Mouse (Mus musculus) C2C12 (cell line): ENCODE measurements around the gene Tgm5. TPM values are rescaled to one million over a fixed set of nuclear protein-coding genes. Genes with fewer than 3 reads are reported as not detected.

ENCODE experiments used
- H3K27me3 ChIP-seq: one replicate; pipeline ENCODE4 v1.6.1; 2011; ENCODE audit not compliant: control insufficient read depth, insufficient read depth, insufficient read length
- H3K36me3 ChIP-seq: one replicate; pipeline ENCODE4 v1.6.1; 2011; ENCODE audit not compliant: control insufficient read depth, insufficient read depth
- H3K4me3 ChIP-seq: one replicate; pipeline ENCODE4 v1.5.1; 2011; ENCODE audit warnings: mild to moderate bottlenecking, control low read depth; ENCODE audit not compliant: poor library complexity, insufficient read depth, severe bottlenecking
- H3K79me2 ChIP-seq: one replicate; pipeline ENCODE4 v1.6.1; 2011; ENCODE audit not compliant: control insufficient read depth, insufficient read depth
- H3K79me3 ChIP-seq: one replicate; pipeline ENCODE4 v1.6.1; 2011; ENCODE audit warnings: low read depth, control low read depth
- H3ac ChIP-seq: one replicate; pipeline ENCODE3; 2011; ENCODE audit warnings: low read depth; ENCODE audit not compliant: control insufficient read depth, insufficient read length
- CEBPB ChIP-seq: IDR thresholded peaks from one replicate; pipeline ENCODE4 v1.6.1; 2011; ENCODE audit warnings: low read depth, mild to moderate bottlenecking, control low read depth, moderate library complexity
- CTCF ChIP-seq: IDR thresholded peaks from one replicate; pipeline ENCODE4 v1.5.1; 2011; ENCODE audit not compliant: control insufficient read depth, insufficient read depth, insufficient read length
- FOSL1 ChIP-seq: IDR thresholded peaks from one replicate; pipeline ENCODE4 v1.8.0; 2011; ENCODE audit warnings: mild to moderate bottlenecking, low read length; ENCODE audit not compliant: poor library complexity, insufficient read depth, severe bottlenecking
- MAX ChIP-seq: IDR thresholded peaks from one replicate; pipeline ENCODE4 v1.6.1; 2011; ENCODE audit warnings: mild to moderate bottlenecking, control low read depth
- MYOD1 ChIP-seq: IDR thresholded peaks from one replicate; pipeline ENCODE4 v1.6.1; 2011; ENCODE audit warnings: low read depth; ENCODE audit not compliant: control insufficient read depth, insufficient read length
- MYOG ChIP-seq: IDR thresholded peaks from one replicate; pipeline ENCODE4 v1.6.1; 2011; ENCODE audit not compliant: control insufficient read depth, insufficient read length; ENCODE audit errors: extremely low read depth
- USF1 ChIP-seq: IDR thresholded peaks from one replicate; pipeline ENCODE4 v1.6.1; 2011; ENCODE audit warnings: low read depth, mild to moderate bottlenecking, control low read depth, moderate library complexity
- polyA plus RNA-seq: library from polyadenylated mRNA; unstranded; fragments of >200 nt; fragmentation: generic; extraction: Trizol; gene quantifications from one replicate; pipeline ENCODE4 v1.2.1, GENCODE M21; 2012; ENCODE audit warnings: missing spikeins

The Tgm5 gene
- polyA plus RNA-seq, 1 experiment, result 0.13 TPM

- no peaks in the 10 kb centered on the region for H3K79me2 ChIP-seq
- H3K36me3 ChIP-seq, result no peaks in the 10 kb centered on the region
- H3K4me3 ChIP-seq, result no peak within 1 kb of the TSS
- peaks cover 4% of the 10 kb centered on the region for H3K27me3 ChIP-seq
- H3ac ChIP-seq, result no peak within 1 kb of the TSS
- H3K79me3 ChIP-seq, result no peaks in the 10 kb centered on the region
- TF ChIP-seq CEBPB, result no peak
- TF ChIP-seq USF1, result no peak
- TF ChIP-seq MYOG, result no peak
- no peak for TF ChIP-seq MYOD1
- no peak for TF ChIP-seq MAX
- TF ChIP-seq CTCF, result no peak
- TF ChIP-seq FOSL1, result no peak
These were observed 48.8 kb downstream of the Tgm5 start, which contains the start of gene Epb42 for GRCm38 (mm10) chr2:121036733-121037341. Gene Epb42 (minus strand): TSS chr2:121037072.

- peaks cover 21% of the 10 kb centered on the region for H3K27me3 ChIP-seq
- H3K79me3 ChIP-seq, result no peaks in the 10 kb centered on the region
- TF ChIP-seq MYOD1 (no peak), FOSL1 (no peak), USF1 (no peak), CTCF (no peak), CEBPB (no peak), MYOG (no peak), MAX (no peak)
- H3K36me3 ChIP-seq, result no peaks in the 10 kb centered on the region
- no peak overlapping the region for H3K4me3 ChIP-seq
- no peak overlapping the region for H3ac ChIP-seq
- no peaks in the 10 kb centered on the region for H3K79me2 ChIP-seq
These were observed 62.7 kb downstream of the Tgm5 start for GRCm38 (mm10) chr2:121022918-121023317.

GRCm38 (mm10) chr2:121017151-121017550 is 68.5 kb downstream of the Tgm5 start:
- Histone ChIP-seq H3ac (no peak overlapping the region), H3K4me3 (no peak overlapping the region), H3K79me3 (no peaks in the 10 kb centered on the region), H3K79me2 (no peaks in the 10 kb centered on the region), H3K36me3 (peaks cover 10% of the 10 kb centered on the region), H3K27me3 (no peaks in the 10 kb centered on the region)
- TF ChIP-seq CTCF (no peak), MYOG (no peak), USF1 (no peak), FOSL1 (no peak), CEBPB (no peak), MYOD1 (no peak), MAX (no peak)

- H3K4me3 ChIP-seq, result no peak overlapping the region
- TF ChIP-seq MAX, result no peak
- TF ChIP-seq FOSL1, result no peak
- no peak for TF ChIP-seq CEBPB
- no peak for TF ChIP-seq CTCF
- no peaks in the 10 kb centered on the region for H3K79me3 ChIP-seq
- peaks cover 13% of the 10 kb centered on the region for H3K36me3 ChIP-seq
- H3ac ChIP-seq, result no peak overlapping the region
- no peaks in the 10 kb centered on the region for H3K27me3 ChIP-seq
- no peaks in the 10 kb centered on the region for H3K79me2 ChIP-seq
These were observed 69.4 kb downstream of the Tgm5 start for GRCm38 (mm10) chr2:121016226-121016625.

- H3K27me3 ChIP-seq, result no peaks in the 10 kb centered on the region
- no peaks in the 10 kb centered on the region for H3K79me2 ChIP-seq
- H3K79me3 ChIP-seq, result no peaks in the 10 kb centered on the region
- peaks cover 13% of the 10 kb centered on the region for H3K36me3 ChIP-seq
- H3ac ChIP-seq, result no peak overlapping the region
- TF ChIP-seq MYOG (no peak), CEBPB (no peak), MYOD1 (no peak), MAX (no peak), USF1 (no peak), CTCF (no peak), FOSL1 (no peak)
- H3K4me3 ChIP-seq, result no peak overlapping the region
These were observed 70.1 kb downstream of the Tgm5 start for GRCm38 (mm10) chr2:121015507-121015906.

GRCm38 (mm10) chr2:121012676-121013075 is 73.0 kb downstream of the Tgm5 start:
- TF ChIP-seq CEBPB (no peak), MYOD1 (no peak), MAX (no peak), CTCF (no peak), FOSL1 (no peak), MYOG (no peak), USF1 (no peak)
- Histone ChIP-seq H3K36me3 (peaks cover 13% of the 10 kb centered on the region), H3K79me2 (peaks cover 5% of the 10 kb centered on the region), H3ac (no peak overlapping the region), H3K27me3 (no peaks in the 10 kb centered on the region), H3K79me3 (no peaks in the 10 kb centered on the region), H3K4me3 (no peak overlapping the region)
